23 mouse cellular contexts compared by ENCODE assay signal in genomic region chr3:79825067-79825780, GRCm38 (mm10). TPM values are rescaled to one million over a fixed set of nuclear protein-coding genes. Genes with fewer than 3 reads are reported as not detected.
DNase-seq lines count a peak whose midpoint lies in the region; ATAC-seq and TF ChIP-seq lines count a peak whose summit lies in the region.
"Had no signal": no experiment of that assay in that cellular context is flagged by ENCODE, and none has a peak within 500 bp of the region (broad histone marks: within the 10 kb centered on the region; RNA-seq: fewer than 3 reads in every experiment).

No protein-coding gene starts in this region.

- no peaks in the 10 kb centered on the region for H3K27me3 ChIP-seq in heart, embryonic 12.5 days (replicated peaks)
- H3K27me3 ChIP-seq: midbrain, embryonic 15.5 days; neural tube, embryonic 12.5 days had no signal

- H3K9me3 ChIP-seq in heart, embryonic 12.5 days (replicated peaks) = no peaks in the 10 kb centered on the region
- H3K9me3 ChIP-seq: embryonic facial prominence, embryonic 10.5 days; forebrain, embryonic 10.5 days; limb, embryonic 10.5 days; midbrain, embryonic 15.5 days; neural tube, embryonic 12.5 days had no signal

- peak overlapping the region; percentile 30 for H3K27ac ChIP-seq in heart, embryonic 12.5 days (ENCODE audit: poor library complexity, severe bottlenecking)
- peak overlapping the region; percentile 89 for H3K27ac ChIP-seq in layer of hippocampus, adult 2 months
- H3K27ac ChIP-seq: embryonic facial prominence, embryonic 10.5 days; forebrain, embryonic 10.5 days; hindbrain, embryonic 14.5 days; limb, embryonic 10.5 days; macrophage; midbrain, embryonic 15.5 days; neural tube, embryonic 12.5 days had no signal

- WGBS in heart, embryonic 12.5 days = 62% methylated on average over 14 of the region's 14 CpGs

- intact Hi-C loops in heart, postnatal 14 days (cut with DNase I) = no loop called here

- DNase-seq in heart, postnatal 14 days = no peak
- DNase-seq in layer of hippocampus, adult 2 months (ENCODE audit: low spot score in 2 of 2) = no peak
- DNase-seq in layer of hippocampus, adult 8-10 months (ENCODE audit: low spot score in 2 of 2) = no peak
- peak; percentile 34 to 62 for DNase-seq in adrenal gland, postnatal 36 days
- DNase-seq in lung, postnatal 10 days = no peak
- DNase-seq in T-cell, adult 2 months (ENCODE audit: low spot score) = no peak
- DNase-seq: cerebellum, adult 11-12 months; gastrocnemius, postnatal 25 days; kidney, adult 8-10 months; kidney, postnatal 10 days; liver; retina, postnatal 1 day; thymus, postnatal 14 days had no signal

- no peak overlapping the region for H3K4me2 ChIP-seq in heart, embryonic 12.5 days
- H3K4me2 ChIP-seq: hindbrain, embryonic 14.5 days; midbrain, embryonic 15.5 days; neural tube, embryonic 12.5 days had no signal

- no peak for ATAC-seq in heart, embryonic 12.5 days (ENCODE audit: insufficient number of reproducible peaks, low FRiP score)
- ATAC-seq: forebrain, embryonic 16.5 days; inflammation-experienced regulatory T-cells, adult 6 months; midbrain, embryonic 15.5 days had no signal

- H3K9ac ChIP-seq in heart, embryonic 12.5 days = no peak overlapping the region
- H3K9ac ChIP-seq: hindbrain, embryonic 14.5 days; midbrain, embryonic 15.5 days; neural tube, embryonic 12.5 days had no signal

- H3K4me3 ChIP-seq in heart, embryonic 12.5 days = no peak overlapping the region
- H3K4me3 ChIP-seq in layer of hippocampus, adult 2 months = no peak overlapping the region
- H3K4me3 ChIP-seq: embryonic facial prominence, embryonic 10.5 days; forebrain, embryonic 10.5 days; limb, embryonic 10.5 days; midbrain, embryonic 15.5 days; neural tube, embryonic 12.5 days had no signal

- H3K36me3 ChIP-seq in heart, embryonic 12.5 days = peaks cover 41% of the 10 kb centered on the region
- H3K36me3 ChIP-seq: limb, embryonic 10.5 days; midbrain, embryonic 15.5 days; neural tube, embryonic 12.5 days had no signal

- H3K4me1 ChIP-seq in heart, embryonic 12.5 days (replicated peaks) = peaks cover 15% of the 10 kb centered on the region
- H3K4me1 ChIP-seq: embryonic facial prominence, embryonic 10.5 days; forebrain, embryonic 10.5 days; limb, embryonic 10.5 days; midbrain, embryonic 15.5 days; neural tube, embryonic 12.5 days had no signal

- no peak for TF ChIP-seq CTCF in layer of hippocampus, adult 2 months (conservative IDR thresholded peaks at IDR 0.05)

RNA-seq across cellular contexts. Expression of gene Tmem144, which starts 27.3 kb away (rescaled TPM):
- polyA plus RNA-seq in heart, embryonic 12.5 days (2016; fragmentation: Nextera tagmentation; extraction: Ambion mirVana) = 12.6 and 13.5 TPM in 2 replicates
- total RNA-seq in heart, postnatal 14 days (2021) = 1 to 10 TPM; 6.3 to 7.9 TPM
- 10 to 100 TPM; 18.3 to 23.4 TPM for total RNA-seq in layer of hippocampus, adult 2 months (2021)
- 10 to 100 TPM; 17.0 to 25.2 (median 21.8) TPM for total RNA-seq in layer of hippocampus, adult 8-10 months (2022)
- 10 to 100 TPM; 14.0 to 16.4 TPM for total RNA-seq in adrenal gland, postnatal 36 days (2021)

RNA-seq across cellular contexts. Expression of gene Fam198b, which starts 59.1 kb away (rescaled TPM):
- polyA plus RNA-seq in heart, embryonic 12.5 days (2016; fragmentation: Nextera tagmentation; extraction: Ambion mirVana) = 61.4 and 61.8 TPM in 2 replicates
- total RNA-seq in heart, postnatal 14 days (2021) = 10 to 100 TPM; 28.8 to 42.7 TPM
- 1 to 10 TPM; 4.8 to 5.8 TPM for total RNA-seq in layer of hippocampus, adult 2 months (2021)
- total RNA-seq in layer of hippocampus, adult 8-10 months (2022) = 1 to 10 TPM; 4.7 to 7.8 (median 5.2) TPM
- 10 to 100 TPM; 10.6 to 31.6 TPM for total RNA-seq in adrenal gland, postnatal 36 days (2021)

Comparison
In these comparisons a context has a peak if more than half of its experiments do, and no peak if none do; other contexts are left out.
1. DNase-seq: peak in adrenal gland, postnatal 36 days (2 of 2); none in heart, postnatal 14 days (0 of 2), layer of hippocampus, adult 2 months (0 of 2), layer of hippocampus, adult 8-10 months (0 of 2), lung, postnatal 10 days (single experiment) and T-cell, adult 2 months (single experiment).